Mouse (Mus musculus) neural tube, embryonic 13.5 days (tissue): ENCODE data around the gene Fgf18. TPM values are rescaled to one million over a fixed set of nuclear protein-coding genes. Genes with fewer than 3 reads are reported as not detected.

Source experiments
- ATAC-seq: fragments of 200-750 bp; cut with Nextera tagmentation; 2 replicates; pipeline ENCODE4 v1.8.0; 2017; ENCODE audit warnings: low read depth, mild to moderate bottlenecking, moderate TSS enrichment, moderate library complexity
- H3K27ac ChIP-seq: fragments of 300-500 bp; sonication (generic); replicated peaks from 2 replicates; pipeline ENCODE4 v1.5.1; 2015; ENCODE audit warnings: moderate library complexity, mild to moderate bottlenecking, inconsistent platforms
- H3K27me3 ChIP-seq: fragments of 300-500 bp; sonication (generic); 2 replicates; pipeline ENCODE4 v1.6.1; 2015; ENCODE audit warnings: mild to moderate bottlenecking, inconsistent platforms
- H3K36me3 ChIP-seq: fragments of 300-500 bp; sonication (generic); 2 replicates; pipeline ENCODE4 v1.6.1; 2015; ENCODE audit warnings: mild to moderate bottlenecking, inconsistent platforms
- H3K4me1 ChIP-seq: fragments of 300-500 bp; sonication (generic); replicated peaks from 2 replicates; pipeline ENCODE4 v1.6.1; 2015; ENCODE audit warnings: inconsistent platforms
- H3K4me2 ChIP-seq: fragments of 300-500 bp; sonication (generic); 2 replicates; pipeline ENCODE4 v1.6.1; 2015; ENCODE audit warnings: inconsistent platforms, mild to moderate bottlenecking, moderate library complexity
- H3K4me3 ChIP-seq: fragments of 300-500 bp; sonication (generic); 2 replicates; pipeline ENCODE4 v1.5.1; 2015; ENCODE audit warnings: mild to moderate bottlenecking, inconsistent platforms
- H3K9ac ChIP-seq: fragments of 300-500 bp; sonication (generic); 2 replicates; pipeline ENCODE4 v1.6.1; 2015; ENCODE audit warnings: moderate library complexity, mild to moderate bottlenecking, inconsistent platforms
- H3K9me3 ChIP-seq: fragments of 300-500 bp; sonication (generic); 2 replicates; pipeline ENCODE4 v1.6.1; 2016; ENCODE audit warnings: inconsistent platforms
- WGBS: fragments of 180-500 bp; shearing (Covaris S2); methylation state at CpG from one replicate; pipeline ENCODE4 v1.1.7; 2015; 5-methylcytosine and 5-hydroxymethylcytosine counted together
- polyA plus RNA-seq: library from polyadenylated mRNA; unstranded; fragments of >200 nt; fragmentation: Nextera tagmentation; extraction: Ambion mirVana; gene quantifications from 2 replicates; pipeline ENCODE4 v1.2.1, GENCODE M21; 2015

Fgf18 gene
- polyA plus RNA-seq = 10.1 and 10.8 TPM in 2 replicates

DNA sequence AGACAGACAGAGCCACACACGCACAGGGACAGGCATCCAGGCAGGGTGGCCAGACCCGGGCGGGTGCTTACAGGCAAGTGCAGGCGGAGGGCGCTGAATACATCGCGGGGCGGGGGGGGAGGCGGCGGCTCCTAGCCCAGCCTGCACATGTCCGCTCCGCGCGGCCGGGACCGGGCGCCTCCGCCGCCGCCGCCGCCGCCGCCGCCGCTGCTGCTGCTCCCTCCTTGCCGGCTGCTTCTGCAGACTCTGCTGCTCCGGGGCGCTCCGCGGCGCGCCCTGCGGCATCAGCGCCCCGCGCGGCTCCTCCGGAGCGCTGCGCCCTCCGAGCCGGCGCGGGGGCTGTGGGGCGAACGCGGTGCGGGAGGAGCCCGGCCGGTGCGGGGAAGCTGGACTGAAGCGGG, at the start of gene Fgf18:
Gene Fgf18 (minus strand): TSS at position 230 of the 401 bp plus-strand sequence.
- peak; percentile 49 for ATAC-seq
- Histone ChIP-seq H3K36me3 (peaks cover 28% of the 10 kb centered on the region), H3K4me2 (peak within 1 kb of the TSS; percentile 86), H3K27ac (peak within 1 kb of the TSS; percentile 88), H3K4me3 (peak within 1 kb of the TSS; percentile 67), H3K9ac (peak within 1 kb of the TSS; percentile 83), H3K4me1 (peaks cover 48% of the 10 kb centered on the region), H3K27me3 (peaks cover 26% of the 10 kb centered on the region), H3K9me3 (no peaks in the 10 kb centered on the region)
- 0% methylated on average over 34 of the region's 53 CpGs for WGBS

DNA sequence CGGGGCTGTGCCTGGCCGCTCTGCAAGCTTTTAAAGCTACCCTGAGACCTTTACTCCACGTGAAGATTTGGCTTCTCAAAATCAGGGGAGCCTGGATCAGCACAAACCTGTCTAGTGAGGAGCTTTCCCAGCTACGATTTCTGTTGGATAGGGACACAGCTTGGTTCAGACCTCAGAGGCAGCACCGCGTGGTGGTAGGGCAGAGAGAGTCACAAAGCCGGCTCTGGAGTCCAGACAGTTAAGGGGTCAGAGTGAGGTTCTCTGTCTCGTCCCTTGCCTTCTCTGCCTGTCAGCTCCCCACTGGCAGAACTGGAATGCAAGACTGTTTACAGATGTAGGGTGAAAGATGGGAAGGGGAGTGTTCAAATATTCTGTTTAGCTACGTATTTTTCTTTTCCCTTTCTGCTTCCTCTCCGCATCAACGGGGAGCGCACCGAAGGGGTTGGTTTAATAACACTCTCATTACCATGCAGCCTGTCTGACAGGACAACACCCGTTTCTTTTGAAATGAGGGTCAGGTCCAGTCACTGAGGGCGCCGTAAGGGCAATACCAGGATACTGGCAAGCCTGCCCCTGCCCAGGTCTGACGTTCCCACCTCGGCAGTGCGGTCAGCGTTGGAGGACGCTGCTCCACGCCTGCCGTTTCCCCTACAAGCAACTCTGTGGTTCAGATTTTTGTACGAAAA, 49.4 kb upstream of the Fgf18 start:
- 0 out of 2 replicates have a peak, but pooled peaks cover 3% of the 10 kb centered on the region for H3K9me3 ChIP-seq
- no peaks in the 10 kb centered on the region; the same call in 1 of the 2 replicates for H3K36me3 ChIP-seq
- peaks cover 58% of the 10 kb centered on the region for H3K4me1 ChIP-seq
- peak overlapping the region; percentile 86 for H3K9ac ChIP-seq
- peaks cover 90% of the 10 kb centered on the region for H3K27me3 ChIP-seq
- H3K27ac ChIP-seq = peak overlapping the region; percentile 95
- H3K4me3 ChIP-seq = peak overlapping the region; percentile 53
- ATAC-seq = no peak
- 6% methylated on average over 24 of the region's 24 CpGs for WGBS
- H3K4me2 ChIP-seq = peak overlapping the region; percentile 49

DNA sequence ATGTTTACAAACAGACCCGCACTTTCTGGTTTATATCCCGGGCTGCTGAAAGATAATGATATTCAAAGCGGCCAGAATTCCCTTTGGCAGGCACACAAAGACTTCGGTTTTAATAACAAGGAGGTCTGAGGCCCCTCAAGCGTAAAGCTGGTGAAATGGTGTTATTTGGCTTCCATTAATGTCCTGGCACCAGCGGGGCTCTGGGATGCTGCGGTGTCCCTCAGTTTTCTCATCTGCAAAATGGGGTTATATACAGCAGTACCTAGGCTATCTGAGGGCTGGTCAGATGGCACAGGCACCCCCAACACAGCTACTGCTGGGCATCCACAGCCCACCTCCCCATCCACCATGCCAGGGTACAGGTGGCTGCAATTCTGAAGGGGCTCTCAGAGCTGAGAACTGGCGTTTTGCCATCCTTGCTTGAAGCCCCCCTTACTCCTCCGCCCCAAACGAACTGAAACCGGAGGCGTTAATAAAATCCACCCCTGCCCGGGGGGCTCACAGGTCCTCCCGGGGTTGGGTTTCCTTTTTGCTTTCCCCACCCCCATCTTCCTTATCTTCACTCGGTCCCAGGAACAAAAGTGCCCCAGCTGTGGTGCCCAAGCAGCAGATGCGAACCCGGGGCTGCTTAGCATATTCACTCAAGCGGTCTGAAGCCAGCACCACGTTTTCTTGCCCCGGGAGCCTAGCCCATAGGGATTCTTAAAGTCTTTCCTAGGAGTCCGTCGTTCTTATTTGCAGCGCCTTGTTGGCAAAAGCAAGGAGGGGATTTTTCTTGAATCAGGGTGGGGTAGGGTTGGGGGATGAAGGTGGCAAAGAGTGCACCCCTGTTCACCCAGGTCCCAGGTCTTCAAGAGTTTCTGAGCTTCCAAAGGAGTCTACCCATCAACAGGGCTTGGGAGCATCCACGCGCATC, 48.6 kb upstream of the Fgf18 start:
- peak overlapping the region; percentile 95 for H3K27ac ChIP-seq
- peaks cover 91% of the 10 kb centered on the region for H3K27me3 ChIP-seq
- WGBS = 4% methylated on average over 25 of the region's 25 CpGs
- ATAC-seq = 0 out of 2 replicates have a peak, but pooled peaks have one; percentile 33
- no peaks in the 10 kb centered on the region; the same call in 1 of the 2 replicates for H3K36me3 ChIP-seq
- H3K9ac ChIP-seq = peak overlapping the region; percentile 86; the same call in 1 of the 2 replicates
- 0 out of 2 replicates have a peak, but pooled peaks cover 3% of the 10 kb centered on the region for H3K9me3 ChIP-seq
- no peak overlapping the region for H3K4me3 ChIP-seq
- peak overlapping the region; percentile 49 for H3K4me2 ChIP-seq
- peaks cover 50% of the 10 kb centered on the region for H3K4me1 ChIP-seq

DNA sequence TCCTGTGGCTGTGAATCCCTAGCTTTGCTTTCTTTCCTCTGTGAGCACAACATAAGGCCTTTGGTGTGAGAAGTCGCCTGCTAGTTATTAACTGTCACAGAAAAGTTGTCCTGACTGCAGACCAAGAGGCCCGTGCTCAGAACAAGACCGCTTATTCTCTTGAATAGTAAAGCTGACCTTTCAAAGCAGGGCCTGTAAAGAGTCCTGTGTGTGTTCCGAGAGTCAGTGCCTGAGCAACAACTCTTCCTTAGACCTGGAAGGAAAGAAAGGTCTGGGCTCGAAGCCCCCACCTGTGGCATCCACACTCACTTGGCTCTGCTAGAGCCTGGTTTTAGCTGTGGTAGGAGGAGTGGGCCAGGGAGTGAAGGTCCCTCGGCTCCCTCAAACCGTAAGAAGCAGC, 47.9 kb upstream of the Fgf18 start:
- Histone ChIP-seq H3K4me3 (no peak overlapping the region), H3K27me3 (peaks cover 92% of the 10 kb centered on the region), H3K9me3 (0 out of 2 replicates have a peak, but pooled peaks cover 3% of the 10 kb centered on the region), H3K9ac (no peak overlapping the region), H3K27ac (0 out of 2 replicates have a peak overlapping the region, but pooled peaks have one; percentile 95), H3K4me2 (no peak overlapping the region), H3K4me1 (peaks cover 42% of the 10 kb centered on the region), H3K36me3 (no peaks in the 10 kb centered on the region; the same call in 1 of the 2 replicates)
- WGBS = 12% methylated on average over 7 of the region's 7 CpGs
- ATAC-seq = no peak

DNA sequence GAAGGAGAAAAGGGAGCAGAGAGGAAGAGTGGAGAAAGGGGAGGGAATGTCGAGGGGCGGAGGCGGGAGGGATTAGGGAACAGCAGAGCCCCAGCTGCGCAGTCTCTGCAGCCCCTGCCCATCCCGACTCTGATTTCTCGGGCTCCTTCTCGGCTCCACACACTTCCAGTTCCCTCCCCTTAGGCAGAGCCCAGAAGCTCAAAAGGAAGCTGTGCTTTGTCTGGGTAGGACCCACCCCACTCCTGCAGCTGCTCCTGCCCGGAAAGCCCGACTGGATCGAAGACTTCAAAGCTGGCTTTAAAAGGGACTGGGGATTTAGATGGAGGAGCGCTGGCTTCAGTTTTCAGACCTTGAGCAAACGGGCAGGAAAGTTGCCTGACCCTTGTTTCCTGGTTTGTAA, 46.5 kb upstream of the Fgf18 start:
- 2% methylated on average over 12 of the region's 12 CpGs for WGBS
- Histone ChIP-seq H3K27me3 (peaks cover 80% of the 10 kb centered on the region), H3K4me3 (no peak overlapping the region), H3K36me3 (no peaks in the 10 kb centered on the region; the same call in 1 of the 2 replicates), H3K27ac (peak overlapping the region; percentile 53), H3K9ac (0 out of 2 replicates have a peak overlapping the region, but pooled peaks have one; percentile 38), H3K9me3 (0 out of 2 replicates have a peak, but pooled peaks cover 3% of the 10 kb centered on the region), H3K4me1 (peaks cover 41% of the 10 kb centered on the region), H3K4me2 (0 out of 2 replicates have a peak overlapping the region, but pooled peaks have one; percentile 24)
- ATAC-seq = peak; percentile 38; the same call in 1 of the 2 replicates

DNA sequence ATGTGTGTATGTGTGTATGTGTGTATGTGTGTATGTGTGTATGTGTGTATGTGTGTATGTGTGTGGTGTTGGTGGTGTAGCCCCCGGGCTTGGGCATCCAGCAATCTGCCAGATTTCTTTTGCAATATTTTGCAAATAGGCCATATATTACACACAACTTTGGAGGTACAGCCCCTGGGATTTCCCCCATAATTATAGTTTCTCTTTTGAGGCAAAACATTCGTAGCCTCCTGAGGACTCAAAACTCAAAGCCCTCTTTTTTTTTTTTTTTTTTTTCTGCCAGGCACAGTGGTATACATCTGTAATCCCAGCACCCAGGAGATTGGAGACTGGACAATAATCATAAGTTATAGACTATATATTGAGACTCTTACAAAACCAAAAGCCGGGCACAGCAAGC, 34.6 kb upstream of the Fgf18 start:
- 73% methylated on average over 3 of the region's 3 CpGs for WGBS

DNA sequence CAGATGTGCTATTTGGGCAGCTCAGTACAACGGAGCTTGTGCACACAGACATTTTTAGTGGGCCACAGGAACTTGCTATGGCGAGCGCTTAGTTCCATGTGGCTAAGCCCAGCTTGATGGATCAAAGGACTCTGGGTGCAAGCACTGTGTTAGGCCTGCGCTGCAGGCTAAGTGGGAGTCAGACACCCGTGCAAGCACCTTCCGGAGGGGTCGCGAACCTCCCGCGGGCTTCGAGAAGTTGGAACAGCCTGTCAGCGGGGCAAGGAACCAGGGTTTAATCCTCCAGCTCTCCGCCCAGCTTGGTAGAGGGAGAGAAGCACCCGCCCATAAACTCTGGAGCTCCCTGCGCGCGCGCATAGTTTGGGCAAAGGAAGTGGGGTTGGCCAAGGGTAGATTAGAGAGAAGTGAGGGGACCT, 33.5 kb upstream of the Fgf18 start:
- Histone ChIP-seq H3K4me1 (peaks cover 23% of the 10 kb centered on the region), H3K9ac (peak overlapping the region; percentile 44; the same call in 1 of the 2 replicates), H3K27me3 (peaks cover 34% of the 10 kb centered on the region), H3K4me3 (peak overlapping the region; percentile 19), H3K36me3 (no peaks in the 10 kb centered on the region), H3K4me2 (peak overlapping the region; percentile 49), H3K9me3 (no peaks in the 10 kb centered on the region), H3K27ac (no peak overlapping the region)
- ATAC-seq = no peak
- 2% methylated on average over 18 of the region's 18 CpGs for WGBS

More for the DNA sequence above, 34.6 kb upstream of the Fgf18 start:
- H3K4me1 ChIP-seq = peaks cover 23% of the 10 kb centered on the region
- H3K27ac ChIP-seq = no peak overlapping the region
- ATAC-seq = no peak
- H3K4me2 ChIP-seq = no peak overlapping the region
- H3K9ac ChIP-seq = no peak overlapping the region
- H3K36me3 ChIP-seq = no peaks in the 10 kb centered on the region
- no peaks in the 10 kb centered on the region for H3K9me3 ChIP-seq
- peaks cover 39% of the 10 kb centered on the region for H3K27me3 ChIP-seq
- no peak overlapping the region for H3K4me3 ChIP-seq

DNA sequence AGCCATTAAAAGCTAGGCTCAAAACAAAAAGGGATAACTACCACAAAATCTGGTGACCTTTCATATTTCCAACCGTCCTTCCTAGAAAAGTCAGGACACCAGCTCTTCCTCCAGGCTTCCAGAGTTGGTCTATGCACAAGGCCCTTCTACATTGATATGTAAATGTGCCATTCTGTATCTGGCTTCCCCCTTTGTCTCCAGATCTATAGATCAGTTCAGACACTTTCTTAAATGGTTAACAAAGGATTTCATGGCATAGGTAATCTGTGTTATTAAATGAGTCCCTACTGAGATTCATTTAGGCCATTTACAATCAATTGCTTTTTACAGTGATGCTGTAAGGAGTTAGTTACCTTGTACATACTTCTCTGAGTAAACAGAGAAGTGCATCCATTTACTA, 32.6 kb upstream of the Fgf18 start:
- WGBS = 17% methylated on average over 1 of the region's 1 CpGs
- Histone ChIP-seq H3K4me3 (no peak overlapping the region), H3K27ac (no peak overlapping the region), H3K4me1 (peaks cover 23% of the 10 kb centered on the region), H3K4me2 (no peak overlapping the region), H3K36me3 (no peaks in the 10 kb centered on the region), H3K9me3 (no peaks in the 10 kb centered on the region), H3K27me3 (peaks cover 34% of the 10 kb centered on the region), H3K9ac (no peak overlapping the region)
- no peak for ATAC-seq

DNA sequence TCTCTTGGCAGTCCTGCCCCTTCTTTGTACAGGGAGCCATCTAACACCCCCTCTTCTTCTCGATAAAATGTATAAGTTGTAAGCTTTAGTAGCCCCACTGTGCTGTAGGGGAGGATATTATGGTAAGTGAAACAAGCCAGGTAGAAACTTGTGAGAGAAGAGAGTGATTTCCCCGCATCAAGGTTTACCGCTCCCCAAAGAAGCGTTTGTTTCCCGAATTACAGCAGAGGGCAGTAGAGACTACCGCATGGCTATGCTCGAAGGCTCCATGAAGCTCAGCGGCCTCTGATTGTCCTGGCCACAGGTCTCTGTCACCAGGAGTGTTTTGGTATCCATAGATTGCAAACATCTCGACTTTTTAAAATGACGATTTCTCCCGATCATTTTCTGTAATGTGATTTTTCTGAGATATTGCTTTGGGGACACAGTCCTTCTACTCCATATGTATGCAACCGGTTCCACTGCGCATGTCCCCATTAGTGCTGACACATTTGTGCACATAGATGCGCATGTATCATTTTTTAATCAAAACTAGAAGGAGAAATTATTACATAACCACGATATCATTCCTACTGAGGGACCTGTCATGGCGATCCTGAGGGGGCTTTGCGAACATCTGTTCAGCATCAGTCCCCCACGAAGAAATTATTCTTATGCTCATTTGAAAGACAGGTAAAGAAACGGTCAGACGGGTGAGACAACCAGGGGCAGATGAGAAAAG, 29.5 kb upstream of the Fgf18 start:
- no peak overlapping the region for H3K4me2 ChIP-seq
- WGBS = 29% methylated on average over 20 of the region's 20 CpGs
- no peak overlapping the region for H3K27ac ChIP-seq
- peaks cover 32% of the 10 kb centered on the region for H3K27me3 ChIP-seq
- H3K36me3 ChIP-seq = no peaks in the 10 kb centered on the region
- no peak overlapping the region for H3K4me3 ChIP-seq
- H3K9me3 ChIP-seq = no peaks in the 10 kb centered on the region
- no peak overlapping the region for H3K9ac ChIP-seq
- peak; percentile 68 for ATAC-seq
- H3K4me1 ChIP-seq = peaks cover 23% of the 10 kb centered on the region

DNA sequence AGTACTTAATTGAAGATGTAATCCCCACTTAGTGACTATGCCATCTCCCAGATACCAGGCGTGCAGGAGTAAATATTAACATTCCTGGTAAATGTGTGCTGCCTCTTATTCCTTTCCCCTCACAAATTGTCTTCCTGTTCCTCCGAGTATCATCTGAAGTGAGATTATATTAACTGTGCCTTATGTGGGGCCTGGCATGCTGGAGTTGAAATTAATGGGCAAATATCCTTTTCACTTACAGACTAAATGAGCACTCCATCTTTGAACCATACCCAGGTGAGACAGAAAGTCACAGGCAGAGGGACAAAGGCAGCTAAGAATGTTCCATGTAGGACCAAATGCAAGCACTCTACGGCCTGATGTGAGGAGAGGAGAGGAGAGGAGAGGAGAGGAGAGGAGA, 28.6 kb upstream of the Fgf18 start:
- ATAC-seq = peak; percentile 15; the same call in 1 of the 2 replicates
- no peak overlapping the region for H3K27ac ChIP-seq
- H3K27me3 ChIP-seq = peaks cover 24% of the 10 kb centered on the region; the same call in 1 of the 2 replicates
- no peak overlapping the region for H3K9ac ChIP-seq
- no peak overlapping the region for H3K4me2 ChIP-seq
- H3K4me3 ChIP-seq = no peak overlapping the region
- WGBS = 60% methylated on average over 2 of the region's 3 CpGs
- H3K36me3 ChIP-seq = no peaks in the 10 kb centered on the region
- peaks cover 17% of the 10 kb centered on the region for H3K4me1 ChIP-seq
- no peaks in the 10 kb centered on the region for H3K9me3 ChIP-seq

DNA sequence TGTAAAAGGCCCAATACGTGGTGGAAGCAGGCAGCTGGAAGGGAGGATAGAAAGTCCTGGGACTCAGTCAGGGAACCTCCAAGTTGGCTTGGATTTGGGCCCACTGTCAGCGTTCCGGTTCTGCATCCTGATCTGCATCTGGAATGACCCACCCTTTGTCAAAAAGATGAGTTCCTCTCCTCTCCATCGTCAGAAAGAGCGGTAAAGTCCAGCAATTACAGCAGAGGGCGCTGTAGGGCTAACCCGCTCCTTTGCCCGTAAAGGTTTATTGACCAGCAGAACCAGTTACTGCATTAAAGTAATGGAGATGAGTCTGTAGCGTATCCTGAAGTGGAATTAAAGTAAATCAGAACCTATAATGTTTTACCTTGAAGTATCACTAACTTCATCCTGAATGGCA, 23.3 kb upstream of the Fgf18 start:
- Histone ChIP-seq H3K27ac (no peak overlapping the region), H3K4me1 (no peaks in the 10 kb centered on the region; the same call in 1 of the 2 replicates), H3K4me2 (no peak overlapping the region), H3K4me3 (no peak overlapping the region), H3K27me3 (peaks cover 5% of the 10 kb centered on the region; the same call in 1 of the 2 replicates), H3K9ac (no peak overlapping the region), H3K36me3 (no peaks in the 10 kb centered on the region), H3K9me3 (no peaks in the 10 kb centered on the region)
- no peak for ATAC-seq
- WGBS = 9% methylated on average over 9 of the region's 9 CpGs
